Mouse (Mus musculus) testis, adult 2 months (tissue): Measurements from ENCODE around the gene Dok1. TPM values are rescaled to one million over a fixed set of nuclear protein-coding genes. Genes with fewer than 3 reads are reported as not detected.

Experiments
- H3K27ac ChIP-seq: fragments of 200-500 bp; 2 replicates; pipeline ENCODE4 v1.5.1; 2012; ENCODE audit warnings: low read depth, low read length; ENCODE audit not compliant: control insufficient read depth, insufficient read depth
- H3K27me3 ChIP-seq: fragments of 200-500 bp; 2 replicates; pipeline ENCODE4 v1.6.1; 2012; ENCODE audit warnings: mild to moderate bottlenecking, low read length, moderate library complexity; ENCODE audit not compliant: control insufficient read depth, insufficient read depth
- H3K36me3 ChIP-seq: fragments of 200-500 bp; 2 replicates; pipeline ENCODE4 v1.6.1; 2012; ENCODE audit warnings: mild to moderate bottlenecking, low read length; ENCODE audit not compliant: control insufficient read depth, insufficient read depth
- H3K4me1 ChIP-seq: fragments of 200-500 bp; 2 replicates; pipeline ENCODE4 v1.6.1; 2012; ENCODE audit warnings: low read length; ENCODE audit not compliant: control insufficient read depth, insufficient read depth
- H3K4me3 ChIP-seq: fragments of 200-500 bp; 2 replicates; pipeline ENCODE4 v1.5.1; 2012; ENCODE audit warnings: low read depth, mild to moderate bottlenecking, low read length, moderate library complexity, mixed read lengths; ENCODE audit not compliant: control insufficient read depth
- CTCF ChIP-seq: fragments of 200-500 bp; IDR thresholded peaks from 2 replicates; pipeline ENCODE4 v1.5.1; 2012; ENCODE audit warnings: low read depth, mild to moderate bottlenecking, inconsistent platforms, low read length, moderate library complexity; ENCODE audit not compliant: control insufficient read depth, insufficient read depth, insufficient replicate concordance
- POLR2A ChIP-seq: fragments of 200-500 bp; IDR thresholded peaks from 2 replicates; pipeline ENCODE4 v1.6.1; 2012; ENCODE audit warnings: low read depth, mild to moderate bottlenecking, inconsistent platforms, low read length, moderate library complexity; ENCODE audit not compliant: control insufficient read depth
- polyA plus RNA-seq: library from polyadenylated mRNA; depleted of rRNA; stranded (reverse); fragments of >200 nt; gene quantifications from 2 replicates; pipeline ENCODE4 v1.2.3, GENCODE M21; 2012

The Dok1 gene
- polyA plus RNA-seq, 1 experiment: 1.0 TPM

- H3K27me3 ChIP-seq: no peaks in the 10 kb centered on the region
- H3K27ac ChIP-seq: no peak overlapping the region
- H3K4me1 ChIP-seq: no peaks in the 10 kb centered on the region
- H3K4me3 ChIP-seq: no peak overlapping the region
- no peaks in the 10 kb centered on the region for H3K36me3 ChIP-seq
- no peak for TF ChIP-seq CTCF
- no peak for TF ChIP-seq POLR2A
Measured at GRCm38 (mm10) chr6:83003850-83004249, 29.4 kb downstream of the Dok1 start.

- Histone ChIP-seq H3K4me1 (no peaks in the 10 kb centered on the region), H3K27ac (no peak overlapping the region), H3K36me3 (no peaks in the 10 kb centered on the region), H3K27me3 (no peaks in the 10 kb centered on the region), H3K4me3 (no peak overlapping the region)
- TF ChIP-seq CTCF: no peak
- TF ChIP-seq POLR2A: no peak
Measured at GRCm38 (mm10) chr6:83003082-83003481, 30.2 kb downstream of the Dok1 start.

GRCm38 (mm10) chr6:82999986-83000385 is 33.3 kb downstream of the Dok1 start:
- TF ChIP-seq POLR2A (no peak), CTCF (no peak)
- Histone ChIP-seq H3K27ac (no peak overlapping the region), H3K4me3 (no peak overlapping the region), H3K36me3 (no peaks in the 10 kb centered on the region), H3K27me3 (no peaks in the 10 kb centered on the region), H3K4me1 (no peaks in the 10 kb centered on the region)

- H3K36me3 ChIP-seq: no peaks in the 10 kb centered on the region
- H3K4me1 ChIP-seq: no peaks in the 10 kb centered on the region
- TF ChIP-seq CTCF (no peak), POLR2A (no peak)
- no peak overlapping the region for H3K27ac ChIP-seq
- no peaks in the 10 kb centered on the region for H3K27me3 ChIP-seq
- no peak overlapping the region for H3K4me3 ChIP-seq
Measured at GRCm38 (mm10) chr6:82998326-82998725, 34.9 kb downstream of the Dok1 start.

- Histone ChIP-seq H3K36me3 (no peaks in the 10 kb centered on the region), H3K27me3 (no peaks in the 10 kb centered on the region), H3K4me1 (no peaks in the 10 kb centered on the region), H3K27ac (peak overlapping the region; percentile 86), H3K4me3 (no peak overlapping the region)
- TF ChIP-seq CTCF (no peak), POLR2A (no peak)
Measured at GRCm38 (mm10) chr6:82997511-82998102, 35.7 kb downstream of the Dok1 start.

GRCm38 (mm10) chr6:82996740-82997315 is 36.4 kb downstream of the Dok1 start:
- no peak overlapping the region for H3K4me3 ChIP-seq
- no peaks in the 10 kb centered on the region for H3K4me1 ChIP-seq
- TF ChIP-seq CTCF (peak; percentile 87; the same call in 1 of the 2 replicates), POLR2A (no peak)
- no peaks in the 10 kb centered on the region for H3K27me3 ChIP-seq
- H3K36me3 ChIP-seq: no peaks in the 10 kb centered on the region
- peak overlapping the region; percentile 86 for H3K27ac ChIP-seq

GRCm38 (mm10) chr6:82994372-82994771 is 38.9 kb downstream of the Dok1 start:
- TF ChIP-seq CTCF (no peak), POLR2A (no peak)
- Histone ChIP-seq H3K4me1 (no peaks in the 10 kb centered on the region), H3K4me3 (no peak overlapping the region), H3K27me3 (no peaks in the 10 kb centered on the region), H3K27ac (no peak overlapping the region), H3K36me3 (no peaks in the 10 kb centered on the region)
